Mouse (Mus musculus): ENCODE data around the gene Gm5148. TPM values are rescaled to one million over a fixed set of nuclear protein-coding genes. Genes with fewer than 3 reads are reported as not detected.

Gm5148 gene
- polyA plus RNA-seq, 1 experiment = 0.02 TPM

- no peak for TF ChIP-seq TAL1 (IDR thresholded peaks at IDR 0.05; ENCODE audit: low read length)
- no peak for TF ChIP-seq GATA1 (IDR thresholded peaks at IDR 0.05; ENCODE audit: low read length)
- Histone ChIP-seq H3K9me3 (ENCODE audit: control insufficient read depth, low read length) (no peaks in the 10 kb centered on the region), H3K36me3 (ENCODE audit: control insufficient read depth) (no peaks in the 10 kb centered on the region), H3K4me1 (ENCODE audit: control insufficient read depth) (peaks cover 3% of the 10 kb centered on the region), H3K27me3 (ENCODE audit: control insufficient read depth) (no peaks in the 10 kb centered on the region), H3K4me3 (replicated peaks) (no peak overlapping the region)
Measured at GRCm38 (mm10) chr3:37707801-37708200, 16.5 kb downstream of the Gm5148 start.

GRCm38 (mm10) chr3:37706439-37706838, 17.9 kb downstream of the Gm5148 start:
- Histone ChIP-seq H3K4me1 (ENCODE audit: control insufficient read depth) (peaks cover 3% of the 10 kb centered on the region), H3K36me3 (ENCODE audit: control insufficient read depth) (no peaks in the 10 kb centered on the region), H3K4me3 (replicated peaks) (no peak overlapping the region), H3K9me3 (ENCODE audit: control insufficient read depth, low read length) (no peaks in the 10 kb centered on the region), H3K27me3 (ENCODE audit: control insufficient read depth) (no peaks in the 10 kb centered on the region)
- TF ChIP-seq TAL1 (IDR thresholded peaks at IDR 0.05; ENCODE audit: low read length) (no peak), GATA1 (IDR thresholded peaks at IDR 0.05; ENCODE audit: low read length) (no peak)

GRCm38 (mm10) chr3:37705436-37705835, 18.9 kb downstream of the Gm5148 start:
- H3K4me3 ChIP-seq (replicated peaks) = no peak overlapping the region
- H3K4me1 ChIP-seq (ENCODE audit: control insufficient read depth) = peaks cover 3% of the 10 kb centered on the region
- H3K27me3 ChIP-seq (ENCODE audit: control insufficient read depth) = no peaks in the 10 kb centered on the region
- TF ChIP-seq GATA1 (IDR thresholded peaks at IDR 0.05; ENCODE audit: low read length) (no peak), TAL1 (IDR thresholded peaks at IDR 0.05; ENCODE audit: low read length) (no peak)
- H3K9me3 ChIP-seq (ENCODE audit: control insufficient read depth, low read length) = no peaks in the 10 kb centered on the region
- H3K36me3 ChIP-seq (ENCODE audit: control insufficient read depth) = no peaks in the 10 kb centered on the region

GRCm38 (mm10) chr3:37704701-37705279, 19.5 kb downstream of the Gm5148 start:
- Histone ChIP-seq H3K4me1 (ENCODE audit: control insufficient read depth) (peaks cover 3% of the 10 kb centered on the region), H3K27me3 (ENCODE audit: control insufficient read depth) (no peaks in the 10 kb centered on the region), H3K36me3 (ENCODE audit: control insufficient read depth) (no peaks in the 10 kb centered on the region), H3K9me3 (ENCODE audit: control insufficient read depth, low read length) (no peaks in the 10 kb centered on the region), H3K4me3 (replicated peaks) (no peak overlapping the region)
- no peak for TF ChIP-seq TAL1 (IDR thresholded peaks at IDR 0.05; ENCODE audit: low read length)
- no peak for TF ChIP-seq GATA1 (IDR thresholded peaks at IDR 0.05; ENCODE audit: low read length)

- H3K4me3 ChIP-seq (replicated peaks) = no peak overlapping the region
- TF ChIP-seq TAL1 (IDR thresholded peaks at IDR 0.05; ENCODE audit: low read length) (no peak), GATA1 (IDR thresholded peaks at IDR 0.05; ENCODE audit: low read length) (no peak)
- H3K4me1 ChIP-seq (ENCODE audit: control insufficient read depth) = peaks cover 3% of the 10 kb centered on the region
- H3K36me3 ChIP-seq (ENCODE audit: control insufficient read depth) = no peaks in the 10 kb centered on the region
- no peaks in the 10 kb centered on the region for H3K9me3 ChIP-seq (ENCODE audit: control insufficient read depth, low read length)
- H3K27me3 ChIP-seq (ENCODE audit: control insufficient read depth) = no peaks in the 10 kb centered on the region
Measured at GRCm38 (mm10) chr3:37703066-37703465, 21.2 kb downstream of the Gm5148 start.

- peaks cover 5% of the 10 kb centered on the region for H3K27me3 ChIP-seq (ENCODE audit: control insufficient read depth)
- H3K4me3 ChIP-seq (replicated peaks) = no peak overlapping the region
- H3K36me3 ChIP-seq (ENCODE audit: control insufficient read depth) = no peaks in the 10 kb centered on the region
- no peaks in the 10 kb centered on the region for H3K4me1 ChIP-seq (ENCODE audit: control insufficient read depth)
- no peaks in the 10 kb centered on the region for H3K9me3 ChIP-seq (ENCODE audit: control insufficient read depth, low read length)
- TF ChIP-seq GATA1 (IDR thresholded peaks at IDR 0.05; ENCODE audit: low read length) (no peak), TAL1 (IDR thresholded peaks at IDR 0.05; ENCODE audit: low read length) (no peak)
Measured at GRCm38 (mm10) chr3:37693552-37693951, 30.7 kb downstream of the Gm5148 start.

GRCm38 (mm10) chr3:37692945-37693344, 31.3 kb downstream of the Gm5148 start:
- no peaks in the 10 kb centered on the region for H3K4me1 ChIP-seq (ENCODE audit: control insufficient read depth)
- peaks cover 11% of the 10 kb centered on the region for H3K27me3 ChIP-seq (ENCODE audit: control insufficient read depth)
- no peaks in the 10 kb centered on the region for H3K9me3 ChIP-seq (ENCODE audit: control insufficient read depth, low read length)
- TF ChIP-seq GATA1 (IDR thresholded peaks at IDR 0.05; ENCODE audit: low read length) (no peak), TAL1 (IDR thresholded peaks at IDR 0.05; ENCODE audit: low read length) (no peak)
- no peak overlapping the region for H3K4me3 ChIP-seq (replicated peaks)
- H3K36me3 ChIP-seq (ENCODE audit: control insufficient read depth) = no peaks in the 10 kb centered on the region

- TF ChIP-seq GATA1 (IDR thresholded peaks at IDR 0.05; ENCODE audit: low read length) (no peak), TAL1 (IDR thresholded peaks at IDR 0.05; ENCODE audit: low read length) (no peak)
- Histone ChIP-seq H3K4me3 (replicated peaks) (no peak overlapping the region), H3K36me3 (ENCODE audit: control insufficient read depth) (no peaks in the 10 kb centered on the region), H3K27me3 (ENCODE audit: control insufficient read depth) (peaks cover 49% of the 10 kb centered on the region), H3K9me3 (ENCODE audit: control insufficient read depth, low read length) (no peaks in the 10 kb centered on the region), H3K4me1 (ENCODE audit: control insufficient read depth) (peaks cover 3% of the 10 kb centered on the region; the same call in 1 of the 2 replicates)
Measured at GRCm38 (mm10) chr3:37687158-37687980, 36.9 kb downstream of the Gm5148 start.

- Histone ChIP-seq H3K4me3 (replicated peaks) (no peak overlapping the region), H3K9me3 (ENCODE audit: control insufficient read depth, low read length) (no peaks in the 10 kb centered on the region), H3K4me1 (ENCODE audit: control insufficient read depth) (peaks cover 3% of the 10 kb centered on the region; the same call in 1 of the 2 replicates), H3K27me3 (ENCODE audit: control insufficient read depth) (peaks cover 49% of the 10 kb centered on the region), H3K36me3 (ENCODE audit: control insufficient read depth) (no peaks in the 10 kb centered on the region)
- TF ChIP-seq GATA1 (IDR thresholded peaks at IDR 0.05; ENCODE audit: low read length) (no peak), TAL1 (IDR thresholded peaks at IDR 0.05; ENCODE audit: low read length) (no peak)
Measured at GRCm38 (mm10) chr3:37686751-37687150, 37.5 kb downstream of the Gm5148 start.

All from erythroblast, embryonic 14.5 days (primary cell).